Mouse (Mus musculus) neural tube, embryonic 12.5 days (tissue): ENCODE measurements around the gene Slc12a1. TPM values are rescaled to one million over a fixed set of nuclear protein-coding genes. Genes with fewer than 3 reads are reported as not detected.

Experiments
- ATAC-seq: fragments of 200-750 bp; cut with Nextera tagmentation; 2 replicates; pipeline ENCODE4 v1.8.0; 2017; ENCODE audit warnings: low read depth, mild to moderate bottlenecking, moderate TSS enrichment, moderate library complexity; ENCODE audit not compliant: low FRiP score
- H3K27ac ChIP-seq: fragments of 300-500 bp; sonication (generic); 2 replicates; pipeline ENCODE4 v1.5.1; 2016
- H3K27me3 ChIP-seq: fragments of 300-500 bp; sonication (generic); replicated peaks from 2 replicates; pipeline ENCODE4 v1.6.1; 2016; ENCODE audit warnings: mild to moderate bottlenecking
- H3K36me3 ChIP-seq: fragments of 300-500 bp; sonication (generic); 2 replicates; pipeline ENCODE4 v1.6.1; 2016; ENCODE audit warnings: mild to moderate bottlenecking
- H3K4me1 ChIP-seq: fragments of 300-500 bp; sonication (generic); 2 replicates; pipeline ENCODE4 v1.6.1; 2016
- H3K4me2 ChIP-seq: fragments of 300-500 bp; sonication (generic); replicated peaks from 2 replicates; pipeline ENCODE4 v1.6.1; 2016; ENCODE audit warnings: mild to moderate bottlenecking
- H3K4me3 ChIP-seq: fragments of 300-500 bp; sonication (generic); 2 replicates; pipeline ENCODE4 v1.5.1; 2016
- H3K9ac ChIP-seq: fragments of 300-500 bp; sonication (generic); 2 replicates; pipeline ENCODE4 v1.6.1; 2016; ENCODE audit warnings: mild to moderate bottlenecking
- H3K9me3 ChIP-seq: fragments of 300-500 bp; sonication (generic); 2 replicates; pipeline ENCODE4 v1.6.1; 2016; ENCODE audit warnings: mild to moderate bottlenecking
- WGBS: fragments of 180-500 bp; shearing (Covaris S2); methylation state at CpG from one replicate; pipeline ENCODE4 v1.1.7; 2016; 5-methylcytosine and 5-hydroxymethylcytosine counted together
- polyA plus RNA-seq: library from polyadenylated mRNA; unstranded; fragments of >200 nt; fragmentation: Nextera tagmentation; extraction: Ambion mirVana; gene quantifications from 2 replicates; pipeline ENCODE4 v1.2.1, GENCODE M21; 2016

Gene Slc12a1
- polyA plus RNA-seq, 1 experiment from 2014 or later, result 0.04 TPM

DNA sequence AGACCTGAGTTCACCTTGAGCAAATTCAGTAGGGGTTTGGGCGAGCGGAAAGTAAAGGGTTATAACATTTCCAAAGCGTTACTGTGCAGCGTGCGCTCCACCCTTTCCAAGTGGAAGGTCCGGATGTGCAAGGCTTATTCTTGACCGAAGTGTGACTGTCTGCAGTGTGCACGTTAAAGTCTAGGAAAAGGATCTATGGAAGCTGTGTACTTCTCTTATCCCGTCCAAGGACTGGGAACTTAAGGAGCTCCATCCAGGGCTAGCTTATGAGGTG lies 95.6 kb downstream of the Slc12a1 start:
- peak; percentile 19; the same call in 1 of the 2 replicates for ATAC-seq
- no peaks in the 10 kb centered on the region for H3K9me3 ChIP-seq
- WGBS, result under 1% methylated on average over 9 of the region's 9 CpGs

DNA sequence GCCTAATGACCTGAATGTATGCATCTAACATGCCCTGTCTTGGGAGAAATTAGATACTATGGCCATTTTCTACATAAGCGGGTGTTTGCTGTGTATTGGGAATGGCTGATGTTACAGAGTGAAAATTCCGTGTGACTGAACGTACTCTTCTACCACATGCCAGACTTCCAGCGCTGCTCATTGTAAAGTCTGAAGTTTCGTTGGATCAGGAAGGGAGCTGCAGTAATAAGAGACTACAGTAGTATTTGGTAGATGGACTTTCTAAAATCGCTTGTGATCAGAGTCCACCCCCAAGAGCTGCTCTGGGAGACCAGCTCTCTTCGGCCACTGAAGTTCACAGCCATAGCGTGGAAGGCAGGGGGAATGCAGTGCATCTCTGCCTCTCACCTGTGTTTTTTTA lies 96.0 kb downstream of the Slc12a1 start:
- Histone ChIP-seq H3K27me3 (no peaks in the 10 kb centered on the region), H3K36me3 (peaks cover 7% of the 10 kb centered on the region; the same call in 1 of the 2 replicates), H3K4me1 (peaks cover 13% of the 10 kb centered on the region), H3K4me2 (peak overlapping the region; percentile 67), H3K27ac (no peak overlapping the region), H3K9ac (peak overlapping the region; percentile 80), H3K4me3 (peak overlapping the region; percentile 76), H3K9me3 (no peaks in the 10 kb centered on the region)
- no peak for ATAC-seq
- 2% methylated on average over 8 of the region's 8 CpGs for WGBS

More for the DNA sequence above, 95.6 kb downstream of the Slc12a1 start:
- Histone ChIP-seq H3K4me1 (peaks cover 13% of the 10 kb centered on the region), H3K27ac (0 out of 2 replicates have a peak overlapping the region, but pooled peaks have one; percentile 72), H3K9ac (peak overlapping the region; percentile 80), H3K36me3 (peaks cover 6% of the 10 kb centered on the region; the same call in 1 of the 2 replicates), H3K4me2 (peak overlapping the region; percentile 67), H3K27me3 (no peaks in the 10 kb centered on the region), H3K4me3 (peak overlapping the region; percentile 76)

DNA sequence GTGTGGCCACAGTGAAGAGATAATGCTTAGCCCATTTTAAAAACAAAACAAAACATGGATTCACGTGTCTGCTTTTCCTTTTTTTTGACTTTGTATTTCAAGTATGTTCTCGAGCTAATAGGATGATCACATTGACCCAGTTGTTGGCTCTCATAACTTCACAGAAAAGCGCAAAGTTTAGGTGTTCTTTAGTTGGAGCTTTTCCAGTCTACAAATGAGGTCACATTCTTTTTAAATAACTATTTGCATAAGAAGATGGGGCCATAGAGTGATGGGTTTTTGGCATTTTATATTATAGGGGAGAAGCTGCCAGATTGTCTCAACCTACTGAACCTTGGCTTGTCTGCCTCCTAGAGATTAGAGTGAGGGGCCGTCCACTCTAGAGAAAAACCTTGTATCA lies 97.0 kb downstream of the Slc12a1 start:
- no peaks in the 10 kb centered on the region for H3K27me3 ChIP-seq
- peak overlapping the region; percentile 67 for H3K4me2 ChIP-seq
- 88% methylated on average over 4 of the region's 4 CpGs for WGBS
- H3K9me3 ChIP-seq, result no peaks in the 10 kb centered on the region
- ATAC-seq, result no peak
- peaks cover 17% of the 10 kb centered on the region for H3K36me3 ChIP-seq
- no peak overlapping the region for H3K27ac ChIP-seq
- H3K9ac ChIP-seq, result no peak overlapping the region
- no peak overlapping the region for H3K4me3 ChIP-seq
- H3K4me1 ChIP-seq, result peaks cover 13% of the 10 kb centered on the region

DNA sequence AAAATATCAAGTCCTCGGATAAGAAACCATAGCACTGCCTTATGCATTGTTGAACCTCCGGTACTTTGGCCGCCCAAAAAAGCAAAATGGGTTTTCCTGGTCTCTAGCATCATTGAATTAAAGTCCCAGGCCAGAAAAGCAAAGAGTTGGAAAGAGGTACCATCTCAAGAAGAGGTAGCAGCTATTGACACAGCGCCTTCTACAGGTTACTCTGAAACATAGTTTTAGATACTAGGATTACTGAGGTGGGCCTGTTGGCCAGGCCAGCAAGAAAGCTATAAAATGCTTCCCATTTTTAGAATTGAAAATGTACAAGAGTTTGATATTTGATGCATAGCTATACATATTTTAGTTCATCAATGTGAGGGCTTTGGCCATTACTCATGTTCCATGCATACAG lies 97.6 kb downstream of the Slc12a1 start:
- H3K4me3 ChIP-seq, result no peak overlapping the region
- H3K4me2 ChIP-seq, result no peak overlapping the region
- peaks cover 13% of the 10 kb centered on the region for H3K4me1 ChIP-seq
- 93% methylated on average over 4 of the region's 4 CpGs for WGBS
- no peak for ATAC-seq
- H3K27me3 ChIP-seq, result no peaks in the 10 kb centered on the region
- no peak overlapping the region for H3K9ac ChIP-seq
- H3K27ac ChIP-seq, result no peak overlapping the region
- no peaks in the 10 kb centered on the region for H3K9me3 ChIP-seq
- peaks cover 22% of the 10 kb centered on the region for H3K36me3 ChIP-seq

DNA sequence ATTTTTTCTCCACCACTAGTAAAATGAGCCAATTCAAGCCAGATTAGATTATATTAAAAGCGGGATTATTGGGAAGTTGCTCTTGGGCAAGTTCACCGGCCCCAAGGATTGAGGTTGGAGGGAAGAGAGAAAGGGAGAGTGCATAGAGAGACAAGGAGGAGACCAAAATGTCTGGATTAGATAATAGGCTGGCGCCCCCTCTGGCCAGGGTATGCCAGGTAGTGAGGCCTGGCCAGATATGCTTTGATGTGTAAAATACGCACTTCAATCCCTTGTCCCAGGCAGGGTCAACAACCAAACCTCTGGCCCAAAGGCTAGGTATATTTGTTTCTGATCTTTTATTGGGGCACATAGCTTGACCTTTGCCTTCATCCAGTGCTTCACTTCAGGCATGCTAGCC lies 99.5 kb downstream of the Slc12a1 start:
- Histone ChIP-seq H3K4me3 (no peak overlapping the region), H3K27ac (no peak overlapping the region), H3K4me1 (peaks cover 9% of the 10 kb centered on the region), H3K9me3 (no peaks in the 10 kb centered on the region), H3K4me2 (no peak overlapping the region), H3K27me3 (no peaks in the 10 kb centered on the region), H3K9ac (no peak overlapping the region), H3K36me3 (peaks cover 27% of the 10 kb centered on the region)
- WGBS, result 85% methylated on average over 4 of the region's 4 CpGs
- ATAC-seq, result no peak

DNA sequence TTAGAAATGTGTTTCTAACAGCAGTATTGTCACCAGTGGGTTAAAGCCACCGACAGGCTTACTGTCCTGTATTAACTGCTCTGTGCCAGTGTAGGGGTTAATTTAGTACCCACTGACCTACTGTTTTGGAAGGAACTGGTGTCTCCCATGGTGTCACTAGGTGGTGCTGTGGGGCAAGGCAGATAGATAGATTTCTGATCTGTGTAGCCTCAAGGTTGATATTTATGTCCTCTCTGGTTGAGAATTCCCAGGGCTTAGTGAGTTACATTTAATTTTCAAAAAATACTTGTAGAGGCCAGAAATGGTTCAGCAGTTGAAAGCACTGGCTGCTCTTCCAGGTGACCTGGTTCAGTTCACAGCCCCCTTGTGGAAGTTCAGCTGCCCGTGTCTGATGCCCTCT lies 100.0 kb downstream of the Slc12a1 start:
- WGBS, result 65% methylated on average over 2 of the region's 2 CpGs

DNA sequence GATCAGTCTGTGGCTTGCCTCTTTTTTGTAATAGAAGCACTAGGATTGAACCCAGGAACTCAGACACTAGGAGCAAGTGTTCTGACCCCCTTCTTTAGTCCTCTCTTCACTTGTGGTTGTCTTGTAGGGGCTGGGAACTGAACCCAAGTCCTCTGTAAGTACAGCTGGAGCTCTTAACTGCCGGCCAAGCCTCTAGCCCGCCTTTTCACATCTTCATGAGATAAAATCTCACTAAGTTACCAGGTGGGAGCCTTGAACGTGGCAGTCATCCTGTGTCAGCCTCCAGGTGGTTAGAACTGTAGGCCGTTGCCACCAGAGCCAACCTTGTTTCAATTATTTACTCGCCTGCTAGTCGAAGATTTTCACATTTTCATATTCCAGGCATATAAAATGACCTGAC lies 101.4 kb downstream of the Slc12a1 start:
- WGBS, result 97% methylated on average over 6 of the region's 6 CpGs
- no peak for ATAC-seq

More for the DNA sequence above, 100.0 kb downstream of the Slc12a1 start:
- no peak overlapping the region for H3K4me2 ChIP-seq
- H3K27ac ChIP-seq, result no peak overlapping the region
- H3K27me3 ChIP-seq, result no peaks in the 10 kb centered on the region
- no peak for ATAC-seq
- peaks cover 9% of the 10 kb centered on the region for H3K4me1 ChIP-seq
- no peaks in the 10 kb centered on the region for H3K9me3 ChIP-seq
- H3K36me3 ChIP-seq, result peaks cover 31% of the 10 kb centered on the region
- H3K4me3 ChIP-seq, result no peak overlapping the region
- H3K9ac ChIP-seq, result no peak overlapping the region

DNA sequence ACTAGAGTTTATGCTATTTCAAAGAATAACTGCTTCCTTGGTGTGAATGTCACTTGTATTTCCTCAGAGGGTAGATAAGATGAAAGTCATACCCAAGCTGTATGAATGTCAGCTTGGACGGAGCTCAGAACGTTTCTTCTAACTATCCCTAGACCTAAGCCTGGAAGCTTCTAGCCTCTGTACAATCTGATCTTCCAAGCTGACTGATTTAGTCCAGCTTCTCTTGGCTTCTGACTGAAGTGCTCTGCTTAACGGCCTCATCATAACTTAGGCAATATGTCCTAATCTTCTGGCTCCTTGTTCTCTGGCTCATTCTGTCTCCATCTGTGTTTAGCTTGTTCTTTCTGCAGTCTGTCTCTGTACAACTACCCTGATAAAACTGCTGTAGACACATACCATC lies 102.3 kb downstream of the Slc12a1 start:
- no peak overlapping the region for H3K9ac ChIP-seq
- WGBS, result 91% methylated on average over 3 of the region's 3 CpGs
- H3K27ac ChIP-seq, result no peak overlapping the region
- no peak overlapping the region for H3K4me2 ChIP-seq
- no peak for ATAC-seq
- H3K36me3 ChIP-seq, result peaks cover 43% of the 10 kb centered on the region
- no peak overlapping the region for H3K4me3 ChIP-seq
- no peaks in the 10 kb centered on the region for H3K27me3 ChIP-seq
- H3K9me3 ChIP-seq, result no peaks in the 10 kb centered on the region
- H3K4me1 ChIP-seq, result no peaks in the 10 kb centered on the region

More for the DNA sequence above, 101.4 kb downstream of the Slc12a1 start:
- peaks cover under 1% of the 10 kb centered on the region; the same call in 1 of the 2 replicates for H3K4me1 ChIP-seq
- no peak overlapping the region for H3K4me2 ChIP-seq
- no peak overlapping the region for H3K9ac ChIP-seq
- no peaks in the 10 kb centered on the region for H3K27me3 ChIP-seq
- H3K27ac ChIP-seq, result no peak overlapping the region
- no peaks in the 10 kb centered on the region for H3K9me3 ChIP-seq
- peaks cover 41% of the 10 kb centered on the region for H3K36me3 ChIP-seq
- no peak overlapping the region for H3K4me3 ChIP-seq

DNA sequence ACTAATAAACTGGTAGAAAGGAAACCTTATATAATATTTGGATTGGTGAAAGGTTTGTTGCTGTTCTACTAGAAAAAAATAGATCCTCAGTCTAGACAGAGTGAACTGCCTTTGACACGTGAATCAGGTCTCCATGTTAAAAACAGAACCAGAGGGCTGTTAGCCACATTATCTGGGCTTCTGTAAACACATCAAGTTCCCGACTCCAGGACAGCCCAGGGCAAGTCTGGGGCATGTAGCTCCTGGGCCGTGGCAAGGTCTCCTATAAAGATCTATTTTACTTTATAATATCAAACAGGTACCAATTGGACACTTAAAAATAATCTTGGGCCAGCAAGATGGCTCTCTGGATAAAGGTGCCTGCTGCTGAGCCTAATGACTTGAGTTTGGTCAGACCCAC lies 103.6 kb downstream of the Slc12a1 start:
- peaks cover 39% of the 10 kb centered on the region for H3K36me3 ChIP-seq
- no peaks in the 10 kb centered on the region for H3K27me3 ChIP-seq
- no peak overlapping the region for H3K4me3 ChIP-seq
- H3K4me1 ChIP-seq, result no peaks in the 10 kb centered on the region
- 79% methylated on average over 3 of the region's 3 CpGs for WGBS
- ATAC-seq, result no peak
- H3K9ac ChIP-seq, result no peak overlapping the region
- no peak overlapping the region for H3K27ac ChIP-seq
- H3K9me3 ChIP-seq, result no peaks in the 10 kb centered on the region
- H3K4me2 ChIP-seq, result no peak overlapping the region

DNA sequence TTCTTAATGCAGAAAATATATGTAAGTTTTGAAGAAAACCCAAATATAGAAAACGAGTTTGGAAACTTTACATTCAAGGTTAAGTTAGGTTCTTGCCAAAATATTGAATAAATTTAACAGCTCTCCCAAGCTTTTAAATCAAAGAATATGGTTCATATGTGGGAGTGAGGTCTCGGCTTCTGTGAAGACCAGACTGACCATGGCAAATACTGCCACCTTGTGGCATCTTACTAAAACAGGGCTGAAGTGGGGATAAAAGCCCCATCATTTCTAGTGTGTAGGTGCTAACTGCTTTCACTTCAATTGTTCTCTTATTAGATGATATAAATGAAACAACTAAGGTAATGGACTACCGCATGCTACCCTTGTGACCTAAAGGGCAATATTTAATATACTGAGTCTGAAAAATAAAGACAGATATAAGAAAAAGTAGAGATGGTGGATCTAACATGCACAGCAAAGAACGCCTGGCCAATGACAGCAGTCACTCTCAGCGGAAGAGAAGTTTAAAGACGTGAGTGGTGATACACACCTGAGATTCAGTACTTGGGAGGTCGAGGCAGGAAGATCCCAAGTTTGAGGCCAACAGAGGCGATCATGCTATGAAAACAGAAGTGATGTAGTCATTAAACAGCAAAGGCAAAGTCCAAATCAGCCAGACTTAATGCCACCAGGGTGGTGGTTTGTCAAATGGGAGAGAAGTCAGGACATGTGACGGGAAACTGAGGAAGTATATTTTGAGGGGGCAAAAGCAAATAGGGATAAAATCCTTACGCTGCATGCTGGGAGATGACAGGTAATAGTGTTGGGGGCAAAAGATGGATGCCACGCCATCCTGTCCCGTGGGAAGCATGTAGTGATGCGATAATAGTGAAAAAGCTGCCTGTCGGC lies 107.2 kb downstream of the Slc12a1 start:
- H3K27me3 ChIP-seq, result no peaks in the 10 kb centered on the region
- H3K36me3 ChIP-seq, result peaks cover 26% of the 10 kb centered on the region
- no peak overlapping the region for H3K27ac ChIP-seq
- H3K9ac ChIP-seq, result no peak overlapping the region
- H3K4me2 ChIP-seq, result no peak overlapping the region
- WGBS, result 86% methylated on average over 14 of the region's 14 CpGs
- H3K4me1 ChIP-seq, result 0 out of 2 replicates have a peak, but pooled peaks cover 4% of the 10 kb centered on the region
- no peaks in the 10 kb centered on the region for H3K9me3 ChIP-seq
- no peak overlapping the region for H3K4me3 ChIP-seq
- ATAC-seq, result no peak

DNA sequence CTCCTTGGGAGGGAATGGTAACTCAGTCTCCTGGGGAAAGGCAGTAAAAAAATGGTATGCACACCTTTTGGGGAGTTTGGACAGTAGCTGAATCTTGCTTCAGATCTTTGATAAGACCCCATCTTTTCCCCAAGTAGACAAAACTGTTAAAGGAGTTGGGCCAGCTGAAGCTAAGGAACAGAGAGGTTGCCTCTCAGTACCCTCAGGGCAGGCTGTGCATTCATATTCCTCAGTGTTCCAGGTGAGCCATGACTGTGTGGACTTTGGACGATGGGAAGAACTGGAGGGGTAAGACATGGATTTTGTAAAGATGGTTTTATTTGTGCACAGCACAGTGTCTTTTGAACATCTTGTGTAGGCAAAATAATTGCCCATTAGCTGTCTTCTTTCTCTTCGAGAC lies 108.0 kb downstream of the Slc12a1 start:
- Histone ChIP-seq H3K9ac (no peak overlapping the region), H3K27me3 (no peaks in the 10 kb centered on the region), H3K4me3 (no peak overlapping the region), H3K9me3 (no peaks in the 10 kb centered on the region), H3K36me3 (peaks cover 24% of the 10 kb centered on the region), H3K4me1 (0 out of 2 replicates have a peak, but pooled peaks cover 4% of the 10 kb centered on the region), H3K27ac (no peak overlapping the region), H3K4me2 (no peak overlapping the region)
- WGBS, result 90% methylated on average over 2 of the region's 2 CpGs
- ATAC-seq, result no peak

DNA sequence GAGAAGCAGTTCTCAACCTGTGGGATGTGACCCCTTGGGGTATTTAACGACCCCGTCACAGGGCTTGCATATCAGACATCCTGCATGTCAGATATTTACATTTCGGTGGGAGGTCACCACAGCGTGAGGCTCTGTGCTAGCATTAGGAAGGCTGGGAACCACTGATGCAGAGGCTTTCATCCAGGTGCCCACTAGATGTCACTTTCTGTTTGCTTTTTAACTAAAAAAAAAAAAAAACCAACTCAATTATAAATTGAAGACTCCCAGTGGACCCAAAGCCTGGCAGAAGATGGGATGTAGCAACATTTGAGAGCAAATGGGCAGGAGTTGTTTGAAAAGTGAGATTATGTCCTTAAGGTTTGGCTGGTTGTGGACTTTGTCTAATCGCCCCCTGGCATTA lies 110.8 kb downstream of the Slc12a1 start:
- Histone ChIP-seq H3K36me3 (peaks cover 6% of the 10 kb centered on the region), H3K27me3 (no peaks in the 10 kb centered on the region), H3K27ac (no peak overlapping the region), H3K4me2 (no peak overlapping the region), H3K9ac (no peak overlapping the region), H3K4me1 (0 out of 2 replicates have a peak, but pooled peaks cover 4% of the 10 kb centered on the region), H3K4me3 (no peak overlapping the region), H3K9me3 (no peaks in the 10 kb centered on the region)
- ATAC-seq, result no peak
- WGBS, result 23% methylated on average over 5 of the region's 5 CpGs

DNA sequence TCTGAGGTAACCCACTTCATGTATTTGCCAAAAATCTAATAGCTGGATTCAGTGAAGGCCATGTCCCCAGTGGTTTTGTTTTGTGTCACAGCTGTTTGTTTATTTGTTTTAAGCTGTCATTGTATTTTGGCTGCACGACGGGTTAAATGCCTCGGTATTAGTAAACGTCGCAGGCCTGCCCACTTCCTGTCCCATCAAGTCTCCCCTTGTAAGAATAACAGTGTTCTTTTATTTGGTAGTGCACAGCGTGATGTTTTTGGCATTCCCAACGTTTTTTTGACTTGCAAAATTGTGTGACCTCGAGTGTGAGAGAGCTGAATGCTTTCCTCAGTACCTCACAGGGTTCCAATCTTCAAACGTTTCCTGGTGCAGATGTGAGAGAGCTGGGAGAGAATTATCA lies 111.4 kb downstream of the Slc12a1 start:
- Histone ChIP-seq H3K27ac (no peak overlapping the region), H3K4me2 (no peak overlapping the region), H3K9ac (no peak overlapping the region), H3K4me1 (0 out of 2 replicates have a peak, but pooled peaks cover 4% of the 10 kb centered on the region), H3K36me3 (peaks cover 4% of the 10 kb centered on the region; the same call in 1 of the 2 replicates), H3K9me3 (no peaks in the 10 kb centered on the region), H3K27me3 (no peaks in the 10 kb centered on the region), H3K4me3 (no peak overlapping the region)
- ATAC-seq, result no peak
- 19% methylated on average over 9 of the region's 9 CpGs for WGBS
